Mouse (Mus musculus) liver, embryonic 16.5 days (tissue): ENCODE measurements around the gene Iqsec1. TPM values are rescaled to one million over a fixed set of nuclear protein-coding genes. Genes with fewer than 3 reads are reported as not detected.

Experiments used
- ATAC-seq: fragments of 200-750 bp; cut with Nextera tagmentation; 2 replicates; pipeline ENCODE4 v1.8.0; 2017; ENCODE audit warnings: low read depth, mild to moderate bottlenecking, moderate number of reproducible peaks, moderate library complexity
- H3K27ac ChIP-seq: fragments of 300-500 bp; sonication (generic); 2 replicates; pipeline ENCODE4 v1.5.1; 2014; ENCODE audit warnings: mild to moderate bottlenecking, low read length
- H3K27me3 ChIP-seq: fragments of 300-500 bp; sonication (generic); 2 replicates; pipeline ENCODE4 v1.6.1; 2014; ENCODE audit warnings: low read depth, low read length, mixed read lengths; ENCODE audit not compliant: control insufficient read depth, insufficient read depth
- H3K36me3 ChIP-seq: fragments of 300-500 bp; sonication (generic); 2 replicates; pipeline ENCODE4 v1.6.1; 2014; ENCODE audit warnings: mild to moderate bottlenecking; ENCODE audit not compliant: control insufficient read depth, insufficient read depth
- H3K4me1 ChIP-seq: fragments of 300-500 bp; sonication (generic); 2 replicates; pipeline ENCODE4 v1.6.1; 2014; ENCODE audit warnings: low read depth, low read length, mixed read lengths; ENCODE audit not compliant: control insufficient read depth
- H3K4me2 ChIP-seq: fragments of 300-500 bp; sonication (generic); 2 replicates; pipeline ENCODE4 v1.6.1; 2014; ENCODE audit warnings: low read depth, low read length, mixed read lengths
- H3K4me3 ChIP-seq: fragments of 300-500 bp; sonication (generic); 2 replicates; pipeline ENCODE4 v1.5.1; 2014; ENCODE audit warnings: low read depth, mild to moderate bottlenecking, low read length
- H3K9ac ChIP-seq: fragments of 300-500 bp; sonication (generic); 2 replicates; pipeline ENCODE4 v1.6.1; 2014; ENCODE audit warnings: low read depth, low read length
- H3K9me3 ChIP-seq: fragments of 300-500 bp; sonication (generic); replicated peaks from 2 replicates; pipeline ENCODE4 v1.6.1; 2016; ENCODE audit warnings: low read length; ENCODE audit not compliant: control insufficient read depth
- WGBS: fragments of 180-500 bp; shearing (Covaris S2); extraction: QIAGEN DNeasy Blood & Tissue Kit; methylation state at CpG from one replicate; pipeline ENCODE4 v1.1.7; 2014; ENCODE audit not compliant: insufficient replicate concordance; 5-methylcytosine and 5-hydroxymethylcytosine counted together
- polyA plus RNA-seq: library from polyadenylated mRNA; unstranded; fragments of >200 nt; fragmentation: Nextera tagmentation; extraction: Ambion mirVana; gene quantifications from 2 replicates; pipeline ENCODE4 v1.2.1, GENCODE M21; 2015

The Iqsec1 gene
- polyA plus RNA-seq, 1 experiment from 2014 or later, result 3.6 TPM

GRCm38 (mm10) chr6:90780532-90780931 lies 208.0 kb downstream of the Iqsec1 start:
- 55% methylated on average over 2 of the region's 2 CpGs for WGBS
- Histone ChIP-seq H3K9ac (no peak overlapping the region), H3K4me1 (no peaks in the 10 kb centered on the region), H3K4me3 (no peak overlapping the region), H3K4me2 (no peak overlapping the region), H3K27me3 (no peaks in the 10 kb centered on the region), H3K9me3 (no peaks in the 10 kb centered on the region), H3K36me3 (no peaks in the 10 kb centered on the region), H3K27ac (no peak overlapping the region)
- no peak for ATAC-seq

- no peak for ATAC-seq
- no peak overlapping the region for H3K4me2 ChIP-seq
Observed at GRCm38 (mm10) chr6:90778841-90779240, 209.6 kb downstream of the Iqsec1 start.

GRCm38 (mm10) chr6:90777302-90777701 lies 211.2 kb downstream of the Iqsec1 start:
- Histone ChIP-seq H3K9me3 (no peaks in the 10 kb centered on the region), H3K36me3 (no peaks in the 10 kb centered on the region), H3K4me1 (no peaks in the 10 kb centered on the region), H3K27me3 (no peaks in the 10 kb centered on the region), H3K4me3 (no peak overlapping the region), H3K27ac (no peak overlapping the region), H3K9ac (no peak overlapping the region), H3K4me2 (no peak overlapping the region)
- 54% methylated on average over 1 of the region's 1 CpGs for WGBS
- no peak for ATAC-seq

More at GRCm38 (mm10) chr6:90778841-90779240, 209.6 kb downstream of the Iqsec1 start:
- no peak overlapping the region for H3K4me3 ChIP-seq
- H3K9me3 ChIP-seq, result no peaks in the 10 kb centered on the region
- 51% methylated on average over 6 of the region's 6 CpGs for WGBS
- H3K4me1 ChIP-seq, result no peaks in the 10 kb centered on the region
- H3K27ac ChIP-seq, result no peak overlapping the region
- H3K36me3 ChIP-seq, result no peaks in the 10 kb centered on the region
- H3K27me3 ChIP-seq, result no peaks in the 10 kb centered on the region
- H3K9ac ChIP-seq, result no peak overlapping the region

GRCm38 (mm10) chr6:90775606-90776005 lies 212.9 kb downstream of the Iqsec1 start:
- 52% methylated on average over 1 of the region's 1 CpGs for WGBS
- Histone ChIP-seq H3K9ac (no peak overlapping the region), H3K27ac (no peak overlapping the region), H3K4me3 (no peak overlapping the region), H3K4me1 (no peaks in the 10 kb centered on the region), H3K4me2 (no peak overlapping the region), H3K36me3 (no peaks in the 10 kb centered on the region), H3K27me3 (no peaks in the 10 kb centered on the region), H3K9me3 (no peaks in the 10 kb centered on the region)
- ATAC-seq, result no peak

GRCm38 (mm10) chr6:90773811-90774233 lies 214.7 kb downstream of the Iqsec1 start:
- ATAC-seq, result no peak
- Histone ChIP-seq H3K27ac (no peak overlapping the region), H3K4me3 (no peak overlapping the region), H3K36me3 (no peaks in the 10 kb centered on the region), H3K4me1 (no peaks in the 10 kb centered on the region), H3K9ac (no peak overlapping the region), H3K9me3 (no peaks in the 10 kb centered on the region), H3K27me3 (no peaks in the 10 kb centered on the region), H3K4me2 (no peak overlapping the region)

- WGBS, result 54% methylated on average over 5 of the region's 5 CpGs
- Histone ChIP-seq H3K4me3 (no peak overlapping the region), H3K36me3 (no peaks in the 10 kb centered on the region), H3K4me2 (no peak overlapping the region), H3K27ac (no peak overlapping the region), H3K4me1 (no peaks in the 10 kb centered on the region), H3K27me3 (no peaks in the 10 kb centered on the region), H3K9ac (no peak overlapping the region), H3K9me3 (no peaks in the 10 kb centered on the region)
- no peak for ATAC-seq
Observed at GRCm38 (mm10) chr6:90772120-90772519, 216.4 kb downstream of the Iqsec1 start.

- Histone ChIP-seq H3K27me3 (no peaks in the 10 kb centered on the region), H3K36me3 (no peaks in the 10 kb centered on the region), H3K9ac (no peak overlapping the region), H3K9me3 (no peaks in the 10 kb centered on the region), H3K4me1 (no peaks in the 10 kb centered on the region; the same call in 1 of the 2 replicates), H3K4me2 (no peak overlapping the region), H3K4me3 (no peak overlapping the region), H3K27ac (no peak overlapping the region)
- ATAC-seq, result no peak
- WGBS, result 24% methylated on average over 2 of the region's 2 CpGs
Observed at GRCm38 (mm10) chr6:90768526-90768925, 220.0 kb downstream of the Iqsec1 start.

- Histone ChIP-seq H3K4me1 (no peaks in the 10 kb centered on the region; the same call in 1 of the 2 replicates), H3K4me2 (no peak overlapping the region), H3K27ac (no peak overlapping the region), H3K36me3 (no peaks in the 10 kb centered on the region), H3K27me3 (no peaks in the 10 kb centered on the region), H3K4me3 (no peak overlapping the region), H3K9me3 (no peaks in the 10 kb centered on the region), H3K9ac (no peak overlapping the region)
- no peak for ATAC-seq
- 76% methylated on average over 1 of the region's 1 CpGs for WGBS
Observed at GRCm38 (mm10) chr6:90767874-90768273, 220.6 kb downstream of the Iqsec1 start.

- no peaks in the 10 kb centered on the region for H3K9me3 ChIP-seq
- no peak overlapping the region for H3K9ac ChIP-seq
- no peak overlapping the region for H3K4me2 ChIP-seq
- H3K36me3 ChIP-seq, result no peaks in the 10 kb centered on the region
- ATAC-seq, result peak; percentile 30; the same call in 1 of the 2 replicates
- no peaks in the 10 kb centered on the region; the same call in 1 of the 2 replicates for H3K4me1 ChIP-seq
- no peaks in the 10 kb centered on the region for H3K27me3 ChIP-seq
- 52% methylated on average over 2 of the region's 2 CpGs for WGBS
- H3K4me3 ChIP-seq, result no peak overlapping the region
- 0 out of 2 replicates have a peak overlapping the region, but pooled peaks have one; percentile 3 for H3K27ac ChIP-seq
Observed at GRCm38 (mm10) chr6:90764753-90765152, 223.7 kb downstream of the Iqsec1 start.
